Mouse (Mus musculus) cortical plate, adult 2 months (tissue): ENCODE measurements around the gene Ryr3.

Experiments used
- CTCF ChIP-seq: fragments of 200-500 bp; IDR thresholded peaks from 2 replicates; pipeline ENCODE4 v1.5.1; 2011; ENCODE audit warnings: mild to moderate bottlenecking, control low read depth, low read length; ENCODE audit not compliant: insufficient read depth; ENCODE audit errors: extremely low read depth
- POLR2A ChIP-seq: fragments of 200-500 bp; IDR thresholded peaks from 2 replicates; pipeline ENCODE4 v1.6.1; 2011; ENCODE audit warnings: mild to moderate bottlenecking, low read length, control low read depth; ENCODE audit not compliant: insufficient read depth; ENCODE audit errors: extremely low read depth

DNA sequence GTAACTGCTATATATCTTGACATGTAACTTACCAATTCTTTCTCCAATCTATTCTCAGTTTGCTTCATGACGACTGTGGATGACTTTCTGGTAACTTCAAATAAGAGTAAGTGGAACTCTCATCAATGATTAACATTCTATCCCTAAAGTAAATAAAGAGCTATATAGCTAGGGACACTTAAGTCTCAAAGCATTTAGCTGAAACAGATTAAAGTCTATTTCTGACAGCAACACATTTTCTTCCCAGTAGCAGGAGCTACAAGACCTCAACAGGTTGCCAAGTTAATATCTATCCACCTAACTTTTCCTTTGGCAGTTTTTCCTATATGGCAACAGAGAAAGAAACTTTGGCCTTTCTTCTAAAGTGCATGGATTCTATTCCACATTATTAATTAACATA is 167.1 kb downstream of the Ryr3 start:
- TF ChIP-seq CTCF: no peak
- TF ChIP-seq POLR2A: no peak
